ENCODE assay signal across 14 mouse cellular contexts in genomic region chr15:79818325-79818724, GRCm38 (mm10). TPM values are rescaled to one million over a fixed set of nuclear protein-coding genes. Genes with fewer than 3 reads are reported as not detected.
DNase-seq lines count a peak whose midpoint lies in the region; ATAC-seq and TF ChIP-seq lines count a peak whose summit lies in the region.
"Had no signal": no experiment of that assay in that cellular context is flagged by ENCODE, and none has a peak within 500 bp of the region (broad histone marks: within the 10 kb centered on the region; RNA-seq: fewer than 3 reads in every experiment).

No protein-coding gene starts in this region.

- ATAC-seq in liver, embryonic 14.5 days (ENCODE audit: insufficient read depth) = no peak
- ATAC-seq in forebrain, embryonic 14.5 days = no peak

- no peak overlapping the region for H3K4me2 ChIP-seq in liver, embryonic 14.5 days (ENCODE audit: low read depth)
- no peak overlapping the region for H3K4me2 ChIP-seq in forebrain, embryonic 14.5 days (ENCODE audit: low read length)
- H3K4me2 ChIP-seq: liver, embryonic 13.5 days had no signal

- no peaks in the 10 kb centered on the region for H3K36me3 ChIP-seq in liver, embryonic 14.5 days (replicated peaks; ENCODE audit: control insufficient read depth, insufficient read depth, low read depth)
- peaks cover 10% of the 10 kb centered on the region for H3K36me3 ChIP-seq in forebrain, embryonic 14.5 days (ENCODE audit: control insufficient read depth, insufficient read depth, low read length)

- H3K27ac ChIP-seq in liver, embryonic 14.5 days = no peak overlapping the region
- H3K27ac ChIP-seq in forebrain, embryonic 14.5 days (ENCODE audit: low read depth, low read length) = no peak overlapping the region
- H3K27ac ChIP-seq: liver, embryonic 13.5 days had no signal

- H3K4me3 ChIP-seq in liver, embryonic 14.5 days (ENCODE audit: insufficient read depth in 1 of 2, low read depth in 2 of 2, low read length in 2 of 2) = no peak overlapping the region
- no peak overlapping the region for H3K4me3 ChIP-seq in forebrain, embryonic 14.5 days (ENCODE audit: low read depth, low read length)
- H3K4me3 ChIP-seq: erythroblast, embryonic 14.5 days; liver, embryonic 13.5 days had no signal

- peak; percentile 17 to 43 for DNase-seq in cerebellum, postnatal 25 days
- DNase-seq in cerebellum, adult 8-10 months = no peak
- no peak for DNase-seq in liver, embryonic 14.5 days (ENCODE audit: low read depth in 3 of 3, low spot score in 3 of 3)
- DNase-seq in liver = no peak
- DNase-seq in B cell, adult 2 months = peak; percentile 24 to 33
- peak; percentile 73 for DNase-seq in ZHBTc4 (ENCODE audit: low read depth, low spot score)
- DNase-seq in forebrain, embryonic 14.5 days (ENCODE audit: low spot score) = no peak
- no peak for DNase-seq in adrenal gland, adult 2 months
- DNase-seq: heart, postnatal 36 days; liver, embryonic 13.5 days had no signal

- H3K9ac ChIP-seq in liver, embryonic 14.5 days (replicated peaks) = no peak overlapping the region
- H3K9ac ChIP-seq in forebrain, embryonic 14.5 days (ENCODE audit: low read length) = no peak overlapping the region
- H3K9ac ChIP-seq: liver, embryonic 13.5 days had no signal

- no peaks in the 10 kb centered on the region for H3K27me3 ChIP-seq in liver, embryonic 14.5 days (ENCODE audit: control insufficient read depth, insufficient read depth, low read length)
- no peaks in the 10 kb centered on the region for H3K27me3 ChIP-seq in forebrain, embryonic 14.5 days (replicated peaks; ENCODE audit: control insufficient read depth, insufficient read depth, low read length)

- peaks cover 0 to 2% of the 10 kb centered on the region in 2 experiments; a peak in 1 of 4 replicates for H3K4me1 ChIP-seq in liver, embryonic 14.5 days (replicated peaks; ENCODE audit: control insufficient read depth in 2 of 2, insufficient read depth in 2 of 2, low read length in 1 of 2)
- H3K4me1 ChIP-seq in forebrain, embryonic 14.5 days (ENCODE audit: control insufficient read depth, insufficient read depth, low read length) = no peaks in the 10 kb centered on the region

- TF ChIP-seq CTCF in liver, embryonic 14.5 days (IDR thresholded peaks at IDR 0.05; ENCODE audit: low read depth) = peak; percentile 45

- WGBS in liver, embryonic 14.5 days (ENCODE audit: insufficient replicate concordance) = 58% methylated on average over 4 of the region's 4 CpGs
- WGBS in forebrain, embryonic 14.5 days = 89% methylated on average over 4 of the region's 4 CpGs

- TF ChIP-seq EP300 in liver, embryonic 14.5 days (IDR thresholded peaks at IDR 0.05; ENCODE audit: low read depth) = no peak

- no peaks in the 10 kb centered on the region; the same call in 1 of the 2 replicates for H3K9me3 ChIP-seq in liver, embryonic 14.5 days (ENCODE audit: control insufficient read depth, low read length)
- H3K9me3 ChIP-seq in forebrain, embryonic 14.5 days (replicated peaks; ENCODE audit: control insufficient read depth, low read length) = no peaks in the 10 kb centered on the region

RNA-seq across cellular contexts. Expression of gene Nptxr, which starts 13.8 kb away (rescaled TPM):
- polyA plus RNA-seq in liver, embryonic 14.5 days (2012; rRNA removed) = 0.09 and 0.13 TPM in 2 replicates
- 0.11 TPM in 1 of 2 replicates, not detected in the other for polyA plus RNA-seq in liver, embryonic 14.5 days (2014; fragmentation: Nextera tagmentation; extraction: Ambion mirVana)
- 7.6 and 8.5 TPM in 2 replicates for polyA plus RNA-seq in forebrain, embryonic 14.5 days (2014; fragmentation: Nextera tagmentation; extraction: Ambion mirVana)
- total RNA-seq in adrenal gland, adult 2 months (2021) = 1 to 10 TPM; 4.4 to 7.9 TPM
- polyA plus RNA-seq in adrenal gland, adult 2 months (2012; rRNA removed) = 5.5 and 6.3 TPM in 2 replicates
- total RNA-seq: monocyte, adult 5-6 weeks had no signal
- polyA plus RNA-seq: erythroblast, embryonic 14.5 days had no signal

RNA-seq across cellular contexts. Expression of gene Npcd, which starts 15.7 kb away (rescaled TPM):
- not detected in 2 replicates for polyA plus RNA-seq in liver, embryonic 14.5 days (2012; rRNA removed)
- 0.08 TPM in 1 of 2 replicates, not detected in the other for polyA plus RNA-seq in liver, embryonic 14.5 days (2014; fragmentation: Nextera tagmentation; extraction: Ambion mirVana)
- polyA plus RNA-seq in forebrain, embryonic 14.5 days (2014; fragmentation: Nextera tagmentation; extraction: Ambion mirVana) = not detected in 2 replicates
- total RNA-seq in adrenal gland, adult 2 months (2021) = 1 to 10 TPM; 1.2 to 2.0 TPM
- 13.4 and 14.6 TPM in 2 replicates for polyA plus RNA-seq in adrenal gland, adult 2 months (2012; rRNA removed)
- total RNA-seq: G1E; monocyte, adult 5-6 weeks had no signal
- polyA plus RNA-seq: erythroblast, embryonic 14.5 days; G1E; intestine, embryonic 14.5 days; liver, embryonic 13.5 days had no signal

RNA-seq across cellular contexts. Expression of gene Cbx6, which starts 16.2 kb away (rescaled TPM):
- 7.2 and 7.7 TPM in 2 replicates for polyA plus RNA-seq in liver, embryonic 14.5 days (2012; rRNA removed)
- polyA plus RNA-seq in liver, embryonic 14.5 days (2014; fragmentation: Nextera tagmentation; extraction: Ambion mirVana) = 2.9 and 3.7 TPM in 2 replicates
- 18.1 and 29.1 TPM in 2 replicates for polyA plus RNA-seq in forebrain, embryonic 14.5 days (2014; fragmentation: Nextera tagmentation; extraction: Ambion mirVana)
- 10 to 100 TPM; 46.2 to 67.3 TPM for total RNA-seq in adrenal gland, adult 2 months (2021)
- 105 and 106 TPM in 2 replicates for polyA plus RNA-seq in adrenal gland, adult 2 months (2012; rRNA removed)

RNA-seq across cellular contexts. Expression of gene Dnal4, which starts 40.7 kb away (rescaled TPM):
- 5.5 TPM in 2 replicates for polyA plus RNA-seq in liver, embryonic 14.5 days (2012; rRNA removed)
- 6.3 and 6.8 TPM in 2 replicates for polyA plus RNA-seq in liver, embryonic 14.5 days (2014; fragmentation: Nextera tagmentation; extraction: Ambion mirVana)
- 96.1 and 101 TPM in 2 replicates for polyA plus RNA-seq in forebrain, embryonic 14.5 days (2014; fragmentation: Nextera tagmentation; extraction: Ambion mirVana)
- total RNA-seq in adrenal gland, adult 2 months (2021) = 10 to 100 TPM; 13.9 to 24.8 TPM
- polyA plus RNA-seq in adrenal gland, adult 2 months (2012; rRNA removed) = 39.9 and 43.0 TPM in 2 replicates

Comparison
In these comparisons a context has a peak if more than half of its experiments do, and no peak if none do; other contexts are left out.
1. DNase-seq: peak in cerebellum, postnatal 25 days (2 of 2), B cell, adult 2 months (2 of 2) and ZHBTc4 (single experiment); none in cerebellum, adult 8-10 months (single experiment), liver, embryonic 14.5 days (0 of 3), liver (single experiment), forebrain, embryonic 14.5 days (single experiment) and adrenal gland, adult 2 months (single experiment).
2. RNA of gene Npcd, which starts 15.7 kb away (polyA plus RNA-seq): 13.4 to 14.6 TPM in adrenal gland, adult 2 months; 0.08 TPM in liver, embryonic 14.5 days and not detected in forebrain, embryonic 14.5 days; every median in the first group is over 10 times any median in the second.